Mouse (Mus musculus): ENCODE measurements around the gene Ddx51. TPM values are rescaled to one million over a fixed set of nuclear protein-coding genes. Genes with fewer than 3 reads are reported as not detected.

The Ddx51 gene
- polyA plus RNA-seq, 1 experiment from 2014 or later = 13.2 TPM

DNA sequence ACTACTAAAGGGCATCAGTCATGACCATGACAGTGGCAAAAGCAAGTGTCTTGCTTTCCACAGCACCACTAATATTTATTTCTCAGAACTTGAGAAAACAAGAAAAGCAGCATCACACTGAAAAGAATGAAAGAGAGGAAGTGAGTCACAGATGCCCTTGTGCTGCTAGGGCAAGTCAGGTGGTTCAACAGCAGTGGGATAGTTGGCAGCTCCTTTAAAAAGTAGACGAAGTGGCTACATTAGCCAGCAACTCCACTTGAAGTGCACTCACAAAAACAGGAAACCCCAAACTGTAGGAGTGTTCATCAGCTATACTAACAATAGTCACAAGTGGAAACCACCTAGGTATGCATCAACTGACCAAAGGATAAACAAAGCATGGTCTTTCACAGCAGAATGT is 50.8 kb downstream of the Ddx51 start:
- no peaks in the 10 kb centered on the region for H3K4me1 ChIP-seq (ENCODE audit: control insufficient read depth, insufficient read depth, low read depth, low read length)
- WGBS = 78% methylated on average over 1 of the region's 1 CpGs
- H3K4me2 ChIP-seq (ENCODE audit: low read length) = no peak overlapping the region
- no peak overlapping the region for H3K4me3 ChIP-seq (ENCODE audit: low read length)
- H3K9ac ChIP-seq (ENCODE audit: low read depth, low read length) = no peak overlapping the region
- no peaks in the 10 kb centered on the region for H3K27me3 ChIP-seq (replicated peaks; ENCODE audit: control insufficient read depth, insufficient read depth, low read length)
- H3K9me3 ChIP-seq (ENCODE audit: control insufficient read depth, low read length) = no peaks in the 10 kb centered on the region
- no peak overlapping the region for H3K27ac ChIP-seq (ENCODE audit: low read depth, low read length)
- H3K36me3 ChIP-seq (ENCODE audit: control insufficient read depth, insufficient read depth, low read length) = peaks cover 54% of the 10 kb centered on the region
- no peak for ATAC-seq

DNA sequence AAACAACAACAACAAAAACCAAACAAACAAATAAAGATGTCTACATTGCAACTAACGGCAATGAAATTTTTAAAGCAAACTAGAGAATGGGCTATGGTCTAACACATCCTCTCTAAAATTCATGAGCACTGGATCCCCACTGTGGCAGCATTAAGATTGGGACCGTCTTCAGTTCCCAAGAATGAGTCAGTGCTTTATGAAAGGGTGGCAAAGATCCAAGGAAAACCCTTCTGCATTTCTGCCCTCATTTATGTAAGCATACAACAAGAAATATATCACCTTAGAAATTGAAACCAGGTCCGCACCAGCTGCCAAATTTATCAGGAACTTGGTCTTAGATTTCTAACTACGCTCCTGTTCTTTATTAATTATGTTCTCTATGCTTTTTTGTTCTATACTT is 56.0 kb downstream of the Ddx51 start:
- WGBS = 86% methylated on average over 4 of the region's 4 CpGs
- H3K4me3 ChIP-seq (ENCODE audit: low read length) = no peak overlapping the region
- H3K4me1 ChIP-seq (ENCODE audit: control insufficient read depth, insufficient read depth, low read depth, low read length) = no peaks in the 10 kb centered on the region
- H3K4me2 ChIP-seq (ENCODE audit: low read length) = no peak overlapping the region
- no peaks in the 10 kb centered on the region for H3K9me3 ChIP-seq (ENCODE audit: control insufficient read depth, low read length)
- H3K9ac ChIP-seq (ENCODE audit: low read depth, low read length) = no peak overlapping the region
- H3K27me3 ChIP-seq (replicated peaks; ENCODE audit: control insufficient read depth, insufficient read depth, low read length) = no peaks in the 10 kb centered on the region
- H3K27ac ChIP-seq (ENCODE audit: low read depth, low read length) = no peak overlapping the region
- H3K36me3 ChIP-seq (ENCODE audit: control insufficient read depth, insufficient read depth, low read length) = peaks cover 38% of the 10 kb centered on the region
- ATAC-seq = no peak

Small RNAs within 50 kb of the gene (microRNA-seq; reads per million reads assigned to microRNA genes)
- gene Mir7026 = 3.3 reads per million, percentile 9 among the genes with 10 or more reads in this experiment

Other genes with a start within 250 kb of the Ddx51 start
- 10.7 and 13.6 TPM in 2 replicates for gene Fbrsl1, start 204.9 kb upstream of the Ddx51 start, polyA plus RNA-seq (2015; fragmentation: Nextera tagmentation; extraction: Ambion mirVana)
- gene Galnt9, start 109.1 kb upstream of the Ddx51 start, polyA plus RNA-seq (2015; fragmentation: Nextera tagmentation; extraction: Ambion mirVana) = 24.9 and 26.0 TPM in 2 replicates
- 48.5 and 49.2 TPM in 2 replicates for gene Noc4l, start within 50 bp of the Ddx51 start, polyA plus RNA-seq (2015; fragmentation: Nextera tagmentation; extraction: Ambion mirVana)
- gene Ep400, start 117.3 kb downstream of the Ddx51 start, polyA plus RNA-seq (2015; fragmentation: Nextera tagmentation; extraction: Ambion mirVana) = 40.0 and 53.4 TPM in 2 replicates
- 19.8 and 23.2 TPM in 2 replicates for gene Pus1, start 127.2 kb downstream of the Ddx51 start, polyA plus RNA-seq (2015; fragmentation: Nextera tagmentation; extraction: Ambion mirVana)
- 20.7 and 23.8 TPM in 2 replicates for gene Ulk1, start 156.6 kb downstream of the Ddx51 start, polyA plus RNA-seq (2015; fragmentation: Nextera tagmentation; extraction: Ambion mirVana)
- 10.0 and 10.3 TPM in 2 replicates for gene Hscb, start 186.3 kb downstream of the Ddx51 start, polyA plus RNA-seq (2015; fragmentation: Nextera tagmentation; extraction: Ambion mirVana)
- gene Chek2, start 186.5 kb downstream of the Ddx51 start, polyA plus RNA-seq (2015; fragmentation: Nextera tagmentation; extraction: Ambion mirVana) = 6.2 and 7.4 TPM in 2 replicates
- 14.5 and 16.8 TPM in 2 replicates for gene Ttc28, start 226.4 kb downstream of the Ddx51 start, polyA plus RNA-seq (2015; fragmentation: Nextera tagmentation; extraction: Ambion mirVana)